Mouse (Mus musculus) lung, postnatal 0 days (tissue): Measurements from ENCODE around the gene Asic1.

Source experiments
- CTCF ChIP-seq: IDR thresholded peaks from 2 replicates; pipeline ENCODE4 v1.5.1; 2016; ENCODE audit warnings: antibody characterized with exemption, mild to moderate bottlenecking
- EP300 ChIP-seq: IDR thresholded peaks from 2 replicates; pipeline ENCODE4 v1.6.1; 2016; ENCODE audit warnings: antibody characterized with exemption, mild to moderate bottlenecking, control low read depth

DNA sequence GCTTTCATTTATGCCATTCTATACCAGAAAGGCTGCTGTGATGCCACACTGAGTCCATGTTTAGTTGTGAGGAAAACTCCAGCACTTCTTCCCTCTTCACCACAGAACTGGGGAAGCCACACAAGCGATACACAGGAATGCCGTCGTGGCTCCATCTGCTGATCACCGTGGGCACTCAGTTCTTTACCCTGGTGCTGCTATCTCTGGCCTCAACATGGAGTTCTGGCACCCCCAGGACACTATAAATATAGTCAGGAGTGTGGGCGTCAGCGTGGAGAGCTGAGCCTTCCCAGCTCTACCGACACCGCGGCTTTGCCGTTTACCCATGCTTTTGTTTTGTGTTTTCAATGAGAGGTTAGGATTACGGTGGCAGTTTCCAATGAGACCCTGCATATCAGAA, 66.5 kb downstream of the Asic1 start:
- TF ChIP-seq CTCF (no peak), EP300 (no peak)
